Mouse (Mus musculus) lung, postnatal 0 days (tissue): ENCODE results near the gene Dnajb8.

ENCODE experiments used
- CTCF ChIP-seq: IDR thresholded peaks from 2 replicates; pipeline ENCODE4 v1.5.1; 2016; ENCODE audit warnings: antibody characterized with exemption, mild to moderate bottlenecking
- EP300 ChIP-seq: IDR thresholded peaks from 2 replicates; pipeline ENCODE4 v1.6.1; 2016; ENCODE audit warnings: antibody characterized with exemption, mild to moderate bottlenecking, control low read depth

DNA sequence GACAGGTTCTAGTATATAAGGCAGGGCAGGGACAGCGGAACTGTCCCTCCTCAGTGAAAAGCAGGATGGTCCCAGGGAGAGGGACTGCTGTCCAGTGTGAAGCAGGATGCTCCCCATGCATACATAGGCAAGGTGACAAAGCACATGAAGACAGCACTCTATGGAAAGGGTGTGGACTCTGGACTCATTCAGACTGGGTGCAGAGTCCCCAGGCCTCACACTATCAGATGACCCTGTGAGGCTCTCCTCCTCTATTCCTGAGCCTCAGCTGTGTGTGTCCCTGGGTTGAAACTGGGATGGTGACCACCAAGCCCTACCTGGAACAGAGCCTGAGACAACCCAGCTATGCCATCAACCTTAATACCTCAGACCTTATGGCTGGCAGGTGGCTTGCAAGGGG, 29.3 kb downstream of the Dnajb8 start:
- TF ChIP-seq CTCF (no peak), EP300 (no peak)
